Mouse (Mus musculus): Measurements from ENCODE around the gene Lztr1.
A peak's percentile ranks its signal among the peaks of the same experiment; 100 is the strongest.

Gene Lztr1

DNA sequence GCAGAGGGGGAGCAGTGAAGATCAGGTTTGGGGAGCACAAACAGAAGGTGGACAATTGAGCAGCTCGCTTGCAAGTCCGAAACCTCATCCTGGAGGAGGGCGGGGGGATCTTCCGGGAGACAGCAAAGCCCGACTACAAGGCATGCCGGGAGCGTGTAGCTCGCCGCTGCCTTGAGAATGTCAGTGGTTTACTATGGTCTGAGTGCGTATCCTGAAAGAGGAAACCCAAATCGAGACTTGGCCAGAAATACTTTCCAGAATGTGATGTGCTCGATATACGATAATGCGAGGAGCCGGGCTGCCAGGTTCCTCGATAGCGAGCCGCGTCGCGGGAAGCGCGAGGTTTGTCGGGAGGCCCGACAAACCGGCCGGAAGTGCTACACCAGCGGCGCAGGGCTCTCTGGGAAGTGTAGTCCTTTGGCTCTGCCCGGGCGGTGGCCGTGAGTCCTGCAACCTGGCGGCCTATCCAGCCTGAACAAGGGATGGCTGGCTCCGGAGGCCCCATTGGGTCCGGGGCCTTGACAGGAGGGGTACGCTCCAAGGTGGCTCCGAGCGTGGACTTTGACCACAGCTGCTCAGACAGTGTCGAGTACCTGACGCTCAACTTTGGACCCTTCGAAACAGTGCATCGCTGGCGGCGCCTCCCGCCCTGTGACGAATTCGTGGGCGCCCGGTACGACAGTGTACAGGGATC is at the start of gene Lztr1:
Gene Lztr1 (plus strand): TSS at position 143 of the 694 bp plus-strand sequence.
- peak; percentile 90 for DNase-seq (ENCODE audit: low spot score)

GRCm38 (mm10) chr16:17460254-17460653 is 48.2 kb upstream of the Lztr1 start:
- peak; percentile 16 for DNase-seq (ENCODE audit: low spot score)

- no peak for DNase-seq (ENCODE audit: low spot score)
Measured at GRCm38 (mm10) chr16:17461596-17461995, 46.9 kb upstream of the Lztr1 start.

GRCm38 (mm10) chr16:17463184-17463583 is 45.3 kb upstream of the Lztr1 start:
- DNase-seq (ENCODE audit: low spot score) = no peak

- DNase-seq (ENCODE audit: low spot score) = no peak
Measured at GRCm38 (mm10) chr16:17466875-17467663, 41.4 kb upstream of the Lztr1 start.

GRCm38 (mm10) chr16:17472498-17472897 is 36.0 kb upstream of the Lztr1 start:
- peak; percentile 57 for DNase-seq (ENCODE audit: low spot score)

DNA sequence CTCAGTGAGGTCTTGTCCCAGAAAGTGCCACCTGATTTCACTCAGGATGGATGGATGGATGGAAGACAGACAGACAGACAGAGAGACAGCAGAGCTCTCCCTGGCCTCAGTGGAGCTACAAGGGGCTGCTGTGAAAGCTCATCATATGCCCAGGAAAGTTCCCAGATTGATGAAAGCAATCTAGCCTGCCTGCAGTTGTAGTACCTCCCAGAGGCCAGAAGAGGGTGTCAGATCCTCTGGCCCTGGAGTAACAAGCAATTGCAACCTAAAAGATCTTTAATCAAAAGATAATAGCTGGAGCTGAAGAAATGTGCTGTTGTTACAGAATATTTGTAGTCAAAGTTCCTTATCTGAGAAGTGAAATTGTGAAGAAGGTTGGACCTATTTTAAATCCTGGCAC is 34.4 kb upstream of the Lztr1 start:
- DNase-seq (ENCODE audit: low spot score) = peak; percentile 37

DNA sequence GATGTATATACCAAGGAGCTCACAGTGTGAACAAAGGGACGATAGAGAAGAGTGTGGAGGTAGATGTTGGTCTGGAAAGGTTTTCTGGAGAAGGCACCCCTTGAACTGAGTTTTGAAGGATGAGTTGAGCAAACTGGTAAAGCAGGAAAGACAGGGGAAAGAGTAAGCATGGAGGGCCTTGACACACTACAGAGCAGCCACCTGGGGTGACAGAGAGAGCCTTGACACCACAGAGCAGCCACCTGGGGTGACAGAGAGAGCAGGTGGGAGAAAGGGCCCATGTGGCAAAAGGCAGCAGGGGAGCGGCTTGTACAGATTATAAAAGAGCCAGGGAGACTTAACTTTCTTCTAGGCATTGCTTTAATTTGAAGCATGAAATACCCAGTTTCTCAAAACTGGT is 33.7 kb upstream of the Lztr1 start:
- no peak for DNase-seq (ENCODE audit: low spot score)

DNA sequence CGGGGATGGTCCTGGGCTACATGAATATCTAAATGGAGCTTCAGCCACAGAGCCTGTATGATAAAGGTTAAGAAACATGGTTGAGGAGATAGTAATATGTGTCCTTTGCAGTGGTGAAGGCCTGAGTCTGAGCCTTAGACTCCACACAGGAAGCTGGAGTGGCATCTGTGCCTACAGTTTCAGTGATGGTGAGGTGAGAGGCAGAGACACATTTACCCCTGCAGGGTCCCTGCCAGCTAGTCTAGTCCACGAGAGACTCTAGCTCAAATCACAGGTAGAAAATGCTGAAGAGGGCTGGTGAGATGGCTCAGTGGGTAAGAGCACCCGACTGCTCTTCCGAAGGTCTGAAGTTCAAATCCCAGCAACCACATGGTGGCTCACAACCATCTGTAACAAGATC is 33.2 kb upstream of the Lztr1 start:
- DNase-seq (ENCODE audit: low spot score) = no peak

DNA sequence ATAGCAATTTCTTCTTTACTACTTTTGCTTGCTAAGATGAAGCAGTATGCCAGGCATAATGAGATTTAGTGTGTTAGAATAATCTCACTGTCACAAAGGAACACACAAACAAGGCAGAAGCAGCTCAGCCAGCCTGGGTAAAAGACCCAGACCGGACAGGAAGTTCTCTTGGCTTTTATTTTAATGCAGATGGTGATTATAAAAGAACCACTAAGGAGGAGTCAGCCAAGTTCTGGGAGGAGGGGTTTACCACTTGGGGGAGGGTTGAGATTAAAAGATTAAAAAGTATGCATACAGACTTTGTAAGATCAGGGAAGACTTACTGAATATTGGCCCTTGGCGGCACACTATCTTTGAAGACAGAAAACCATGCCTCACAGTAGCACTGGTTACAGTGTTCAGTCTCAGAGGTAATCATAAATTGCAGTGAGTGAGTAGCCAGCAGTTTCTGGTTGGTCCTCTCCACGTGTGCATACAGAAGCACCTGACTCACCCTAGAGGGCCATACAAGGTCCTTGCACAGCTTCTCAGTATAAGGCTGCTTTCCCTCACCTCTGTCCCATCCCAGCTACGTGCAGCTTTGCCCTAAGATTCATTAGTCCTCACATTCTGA is 30.1 kb upstream of the Lztr1 start:
- DNase-seq (ENCODE audit: low spot score) = no peak

DNA sequence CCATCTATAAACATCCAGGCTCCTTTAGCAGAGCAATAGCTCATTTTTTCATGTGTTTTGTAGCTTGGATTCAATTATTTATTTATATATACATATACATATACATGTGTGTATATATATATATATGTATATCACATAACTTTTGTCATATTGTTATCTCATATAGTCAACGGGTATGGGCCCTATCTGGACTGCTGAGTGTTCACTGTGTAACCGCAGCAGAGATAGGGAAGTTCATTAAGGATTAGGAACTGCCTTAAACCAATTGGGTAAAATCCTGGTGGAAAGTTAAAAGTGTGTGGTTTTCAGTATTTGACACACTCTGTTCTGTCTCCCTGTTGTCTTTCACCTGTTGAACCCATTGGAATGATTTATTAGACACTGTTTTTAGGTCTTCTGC is 27.0 kb upstream of the Lztr1 start:
- DNase-seq (ENCODE audit: low spot score) = no peak

DNA sequence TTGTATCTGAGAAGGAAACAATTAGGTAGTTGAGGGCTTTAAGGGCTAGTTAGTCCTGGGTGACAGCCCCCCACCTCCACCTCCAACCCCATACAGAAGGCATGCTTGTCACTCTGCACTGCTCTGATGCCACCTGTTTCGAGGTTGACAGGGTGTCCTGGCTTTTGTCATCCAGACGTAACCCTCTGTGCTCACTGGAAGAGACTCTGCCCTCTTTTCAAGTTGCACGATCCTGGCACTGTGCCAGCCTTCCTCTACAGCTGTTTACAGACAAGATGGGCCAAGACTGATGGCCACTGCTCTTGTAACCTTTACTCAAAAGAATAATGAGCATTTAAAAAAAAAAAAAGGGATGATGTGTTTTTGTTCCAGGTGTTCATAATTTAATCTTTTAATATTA is 22.0 kb upstream of the Lztr1 start:
- peak; percentile 21 for DNase-seq (ENCODE audit: low spot score)

GRCm38 (mm10) chr16:17488478-17489468 is 19.7 kb upstream of the Lztr1 start:
- no peak for DNase-seq (ENCODE audit: low spot score)

GRCm38 (mm10) chr16:17489469-17490111 is 18.9 kb upstream of the Lztr1 start, which contains the start of gene Aifm3:
Gene Aifm3, plus strand, starts transcription at chr16:17489611.
- no peak for DNase-seq (ENCODE audit: low spot score)

GRCm38 (mm10) chr16:17491154-17491553 is 17.3 kb upstream of the Lztr1 start:
- DNase-seq (ENCODE audit: low spot score) = no peak

- DNase-seq (ENCODE audit: low spot score) = no peak
Measured at GRCm38 (mm10) chr16:17491896-17492561, 16.5 kb upstream of the Lztr1 start.

- DNase-seq (ENCODE audit: low spot score) = no peak
Measured at GRCm38 (mm10) chr16:17496499-17497305, 11.8 kb upstream of the Lztr1 start.

GRCm38 (mm10) chr16:17499249-17499883 is 9.1 kb upstream of the Lztr1 start:
- DNase-seq (ENCODE audit: low spot score) = no peak

GRCm38 (mm10) chr16:17502681-17503080 is 5.8 kb upstream of the Lztr1 start:
- no peak for DNase-seq (ENCODE audit: low spot score)
